Mouse (Mus musculus) gastrocnemius, adult 8-10 months (tissue): ENCODE data around the gene Zc3h14. TPM values are rescaled to one million over a fixed set of nuclear protein-coding genes. Genes with fewer than 3 reads are reported as not detected.

Source experiments
- DNase-seq, 2 experiments: peaks; one replicate each; pipeline ENCODE4 v3.0.0; 2022; ENCODE audit warnings: low spot score in 2 of 2
- total RNA-seq, 4 experiments: library from RNA; stranded (reverse); gene quantifications; 2 replicates each; pipeline ENCODE4 v1.2.4; 2022

The Zc3h14 gene
- 10 to 100 TPM; 46.7 to 55.3 (median 49.1) TPM for total RNA-seq

DNA sequence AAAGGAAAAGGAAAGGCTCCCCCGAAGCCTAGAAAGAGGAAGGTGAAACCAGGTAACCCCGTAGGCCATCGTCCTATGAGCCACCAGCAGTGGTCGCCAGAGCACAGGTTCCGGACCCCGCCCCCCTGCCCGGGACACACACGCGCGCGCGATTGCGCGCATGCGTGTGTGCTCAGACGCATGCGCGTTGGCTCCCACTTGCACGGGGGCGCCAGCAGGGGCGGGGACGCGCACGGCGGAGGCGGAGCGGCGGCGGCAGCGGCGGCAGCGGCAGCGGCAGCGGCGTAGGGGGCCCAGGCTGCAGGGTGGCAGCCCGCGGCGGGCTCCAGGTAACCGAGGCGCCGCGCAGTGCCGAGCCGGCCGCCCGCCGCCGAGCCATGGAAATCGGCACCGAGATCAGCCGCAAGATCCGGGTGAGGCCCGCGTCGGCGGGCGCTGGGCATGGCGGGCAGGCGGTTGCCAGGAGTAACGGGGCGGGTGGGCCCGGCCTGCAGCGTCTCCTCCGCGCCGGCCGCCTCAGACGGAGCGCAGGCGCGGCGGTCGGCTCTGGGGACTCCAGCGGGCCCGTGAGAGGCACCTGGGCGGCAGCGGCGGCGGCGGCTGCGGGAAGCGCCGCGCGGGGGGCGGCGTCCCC is at the start of gene Zc3h14:
Gene Zc3h14, plus strand, starts transcription at position 219 of the 634 bp plus-strand sequence.
- DNase-seq: peak; percentile 84 to 89

DNA sequence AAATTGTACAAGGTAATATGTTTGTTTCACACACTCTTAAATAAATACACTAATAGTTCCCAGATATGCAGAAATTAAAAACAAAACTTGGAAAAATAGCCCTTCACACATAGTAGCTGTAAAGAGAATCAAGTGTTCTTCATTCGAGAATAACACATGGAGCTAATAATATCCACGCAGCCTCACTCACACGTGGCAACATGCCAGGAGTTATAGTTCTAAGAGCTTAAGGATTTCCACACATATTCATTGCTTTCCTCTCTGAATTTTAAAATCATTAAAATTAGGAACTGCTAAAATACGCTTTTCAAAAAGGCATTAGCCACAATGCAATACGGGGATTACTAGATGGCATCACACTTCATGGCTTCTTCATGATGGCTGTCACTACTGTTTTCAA is 49.6 kb upstream of the Zc3h14 start:
- no peak for DNase-seq

DNA sequence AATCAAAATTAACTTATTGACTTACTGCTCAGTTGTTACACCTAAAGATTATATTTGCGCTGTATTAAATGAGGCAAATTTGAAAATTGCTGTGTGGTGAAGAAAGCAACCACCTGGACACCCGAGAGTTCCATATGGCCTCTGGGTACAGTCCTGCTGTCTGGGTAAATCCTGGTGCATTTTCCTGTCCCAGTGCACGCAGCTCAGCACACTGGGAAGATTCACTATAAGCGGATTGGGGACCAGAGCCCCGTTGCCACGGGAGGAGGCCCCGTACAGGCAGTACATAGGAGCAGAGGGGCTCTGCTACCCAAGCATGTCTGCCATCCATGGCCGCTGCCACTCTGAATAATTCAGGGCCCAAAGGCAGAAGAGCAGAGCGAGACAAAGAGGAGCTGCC is 45.2 kb upstream of the Zc3h14 start:
- DNase-seq: no peak

GRCm38 (mm10) chr12:98703554-98703953 is 43.2 kb upstream of the Zc3h14 start:
- DNase-seq: no peak

- DNase-seq: no peak
Measured at GRCm38 (mm10) chr12:98703961-98704360, 42.8 kb upstream of the Zc3h14 start.

GRCm38 (mm10) chr12:98712819-98713218 is 33.9 kb upstream of the Zc3h14 start:
- DNase-seq: no peak

DNA sequence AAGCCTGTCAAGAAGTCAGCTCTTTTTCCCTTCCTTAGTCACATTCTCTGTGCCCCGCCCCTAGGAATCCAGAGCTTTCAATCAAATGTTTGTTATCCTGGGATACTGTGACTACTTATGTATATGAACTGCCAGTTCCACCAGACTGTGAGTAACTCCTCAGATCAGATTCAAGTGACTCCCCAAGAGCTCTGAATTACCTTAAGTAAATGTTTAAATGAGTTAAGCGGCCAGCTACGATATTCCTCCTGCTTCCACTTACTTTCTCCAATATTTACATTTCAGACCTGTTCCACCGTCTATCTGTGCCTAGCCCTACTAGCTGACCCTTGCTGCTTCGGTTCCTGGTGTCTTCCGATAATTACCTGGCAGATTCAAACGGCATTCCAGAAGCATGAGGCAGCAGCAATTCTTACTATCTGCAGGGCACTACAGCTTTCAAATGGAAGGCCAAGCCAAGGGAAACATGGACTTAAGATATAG is 33.1 kb upstream of the Zc3h14 start:
- no peak for DNase-seq

DNA sequence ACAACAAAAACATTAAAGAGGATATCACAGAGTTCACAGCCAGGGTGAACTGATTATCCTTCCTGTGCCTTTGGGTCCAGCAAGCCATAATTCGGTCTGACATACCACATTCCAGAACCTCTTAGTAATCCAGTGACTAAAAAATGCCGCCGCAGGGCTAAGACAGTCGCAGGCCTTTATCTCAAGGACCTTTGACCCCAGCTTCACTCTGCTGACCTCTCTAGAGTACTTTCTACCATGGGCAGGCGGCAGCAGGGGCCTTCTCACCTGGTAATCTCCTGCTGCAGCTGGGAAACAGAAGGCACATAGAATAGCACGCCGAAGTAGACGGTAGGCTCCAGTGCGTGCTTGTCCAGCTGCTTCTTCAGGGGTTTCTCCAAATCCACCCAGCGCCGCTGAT is 32.0 kb upstream of the Zc3h14 start:
- no peak for DNase-seq

DNA sequence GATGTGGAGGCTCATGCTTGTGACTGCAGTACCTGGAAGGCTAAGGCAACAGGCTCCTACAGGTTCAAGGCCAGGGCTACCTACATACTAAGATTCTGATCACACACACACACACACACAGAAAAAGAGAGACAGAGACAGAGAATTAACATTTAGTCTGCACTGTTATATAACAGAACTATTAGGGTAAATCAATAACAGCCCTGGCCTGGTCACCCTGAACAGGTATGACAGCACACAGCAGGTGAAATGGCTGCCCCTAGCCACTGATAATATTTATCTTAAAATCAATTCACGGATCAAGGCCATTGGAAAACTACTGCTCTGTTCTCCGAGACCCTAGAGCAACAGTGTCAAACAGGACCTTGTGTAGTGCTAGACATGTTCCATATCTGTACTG is 30.6 kb upstream of the Zc3h14 start:
- DNase-seq: no peak

DNA sequence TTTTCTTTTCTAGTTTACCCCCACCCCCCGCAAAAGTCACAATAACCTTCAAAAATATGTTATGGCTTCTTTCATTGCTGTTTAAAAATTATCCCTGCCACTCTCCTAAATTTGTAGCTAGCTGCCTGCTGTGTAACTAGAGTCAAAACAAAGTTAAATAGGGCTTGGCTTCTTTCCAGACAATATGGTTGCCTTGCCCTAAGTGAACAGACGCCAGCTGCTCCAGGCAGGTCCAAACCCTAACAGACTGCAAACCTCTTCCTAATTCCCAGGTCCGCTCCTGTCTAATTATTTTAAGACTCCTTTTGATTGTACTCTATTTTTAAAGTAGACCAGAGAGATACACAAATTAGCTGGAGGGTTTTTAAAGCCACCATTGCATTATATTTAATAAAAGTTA is 26.1 kb upstream of the Zc3h14 start:
- DNase-seq: no peak

GRCm38 (mm10) chr12:98721030-98721429 is 25.7 kb upstream of the Zc3h14 start:
- DNase-seq: no peak

DNA sequence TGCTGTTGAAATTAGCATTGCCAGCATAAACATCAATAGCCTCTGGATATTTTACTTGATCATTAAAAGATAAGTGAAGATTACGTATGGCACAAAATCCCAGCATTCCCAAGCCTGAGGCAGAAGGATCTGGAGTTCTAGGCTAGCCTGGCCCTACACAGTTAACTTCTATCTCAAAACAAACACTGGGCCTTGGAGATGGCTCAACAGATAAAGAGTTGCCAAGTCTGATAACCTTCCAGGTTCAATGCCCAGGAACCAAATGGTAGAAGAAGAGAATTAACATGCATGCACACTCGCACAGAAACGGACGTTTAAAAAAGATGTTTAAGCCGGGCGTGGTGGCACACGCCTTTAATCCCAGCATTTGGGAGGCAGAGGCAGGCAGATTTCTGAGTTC is 22.5 kb upstream of the Zc3h14 start:
- no peak for DNase-seq

GRCm38 (mm10) chr12:98724976-98725375 is 21.8 kb upstream of the Zc3h14 start:
- DNase-seq: no peak

- no peak for DNase-seq
Measured at GRCm38 (mm10) chr12:98726078-98726477, 20.7 kb upstream of the Zc3h14 start.

- DNase-seq: no peak
Measured at GRCm38 (mm10) chr12:98727186-98727585, 19.6 kb upstream of the Zc3h14 start.

DNA sequence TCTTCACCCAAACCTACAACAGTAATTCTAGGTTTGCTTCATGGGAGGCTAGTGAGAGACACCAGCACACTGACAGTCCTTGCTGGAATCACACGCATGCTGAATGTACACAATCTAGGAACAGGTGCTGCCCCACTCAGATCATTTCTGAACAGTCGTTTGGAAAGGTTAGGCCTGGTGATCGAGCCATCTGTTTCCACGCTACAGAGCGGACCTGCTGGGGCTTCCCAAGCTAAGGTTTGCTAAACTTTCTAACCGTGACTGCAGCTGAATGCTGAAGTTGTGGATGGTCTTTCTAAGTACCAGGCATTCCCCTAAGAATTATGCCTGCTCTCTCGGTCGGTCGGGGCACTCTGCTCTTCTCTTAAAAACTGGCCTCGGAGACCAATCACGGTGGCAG is 16.1 kb upstream of the Zc3h14 start:
- DNase-seq: no peak

DNA sequence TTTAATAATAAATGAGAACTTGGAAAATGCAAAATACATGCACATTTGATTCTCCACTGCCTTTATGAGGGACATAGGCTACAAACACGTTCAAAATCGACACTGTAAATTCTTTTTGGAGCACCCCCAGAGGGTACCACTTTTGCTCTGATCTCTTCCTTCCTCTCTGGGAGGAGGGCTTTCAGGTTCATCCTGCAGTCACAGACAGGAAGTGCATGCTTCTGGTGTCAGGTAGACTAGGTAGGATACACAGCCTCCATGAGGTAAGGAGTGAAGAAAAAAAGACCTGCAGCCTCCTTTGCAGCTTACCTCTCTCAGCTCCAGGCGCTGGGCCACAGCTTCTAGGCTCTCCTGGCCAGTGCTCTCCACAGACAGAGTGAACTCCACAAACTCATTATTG is 13.6 kb upstream of the Zc3h14 start:
- no peak for DNase-seq

- no peak for DNase-seq
Measured at GRCm38 (mm10) chr12:98733776-98734175, 13.0 kb upstream of the Zc3h14 start.

GRCm38 (mm10) chr12:98734246-98734879 is 12.4 kb upstream of the Zc3h14 start:
- peak; percentile 51 to 63 for DNase-seq

GRCm38 (mm10) chr12:98734880-98735801 is 11.6 kb upstream of the Zc3h14 start:
- DNase-seq: no peak

DNA sequence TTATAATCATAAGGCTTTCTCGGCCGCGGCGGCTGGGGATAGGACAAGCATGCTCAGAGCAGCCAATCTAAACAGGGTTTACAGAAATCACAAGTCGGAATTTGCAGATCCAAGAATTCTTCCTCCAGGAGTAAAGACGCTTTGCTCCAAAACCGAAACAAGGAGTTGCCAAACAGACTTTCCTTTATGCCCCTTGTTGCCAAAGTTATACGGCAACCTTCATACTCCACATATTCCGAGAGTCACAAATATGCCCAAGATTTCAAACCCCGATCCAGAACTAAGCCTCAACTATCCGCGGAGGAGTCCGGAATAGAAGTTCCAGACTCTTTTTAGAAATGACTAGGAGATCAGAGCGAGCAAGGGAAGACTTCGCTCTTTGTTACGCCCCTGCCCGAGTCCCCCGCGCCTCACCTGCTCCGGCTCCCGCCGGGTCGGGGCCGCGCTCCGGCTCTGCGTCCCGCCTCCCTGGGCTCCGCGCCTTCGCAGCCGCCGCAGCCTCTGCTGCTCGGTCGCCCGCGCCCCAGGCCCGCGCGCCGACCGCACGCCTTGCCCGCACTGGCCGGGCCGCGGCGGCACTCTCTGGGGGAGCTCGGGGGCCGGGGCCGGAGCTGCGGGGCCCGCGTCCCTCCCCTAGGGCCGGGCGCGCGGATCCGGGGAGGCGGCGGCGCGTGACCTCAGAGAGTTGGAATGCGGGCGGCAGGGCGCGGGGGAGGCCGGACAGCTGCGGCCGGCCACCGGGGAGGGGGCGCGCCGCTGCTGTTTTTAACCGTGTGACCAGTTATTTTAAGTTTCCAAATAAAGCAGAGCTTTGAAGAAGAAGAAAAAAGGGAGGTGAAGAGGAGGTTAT is 9.6 kb upstream of the Zc3h14 start, which contains the start of gene Ptpn21:
Gene Ptpn21, minus strand, starts transcription at position 455 of the 850 bp plus-strand sequence.
- peak; percentile 54 to 59 for DNase-seq
